Mouse (Mus musculus) cerebellum, adult 11-12 months (tissue): ENCODE measurements around the gene Tsg101.
A peak's percentile ranks its signal among the peaks of the same experiment; 100 is the strongest.
"Not testable (repeated sequence)": the region's sequence is repeated elsewhere in the genome, so short reads cannot be mapped to it uniquely, and the experiment has no call there.

Source experiments
- DNase-seq: peaks from one replicate; pipeline ENCODE4 v3.0.0; 2022

Gene Tsg101

DNA sequence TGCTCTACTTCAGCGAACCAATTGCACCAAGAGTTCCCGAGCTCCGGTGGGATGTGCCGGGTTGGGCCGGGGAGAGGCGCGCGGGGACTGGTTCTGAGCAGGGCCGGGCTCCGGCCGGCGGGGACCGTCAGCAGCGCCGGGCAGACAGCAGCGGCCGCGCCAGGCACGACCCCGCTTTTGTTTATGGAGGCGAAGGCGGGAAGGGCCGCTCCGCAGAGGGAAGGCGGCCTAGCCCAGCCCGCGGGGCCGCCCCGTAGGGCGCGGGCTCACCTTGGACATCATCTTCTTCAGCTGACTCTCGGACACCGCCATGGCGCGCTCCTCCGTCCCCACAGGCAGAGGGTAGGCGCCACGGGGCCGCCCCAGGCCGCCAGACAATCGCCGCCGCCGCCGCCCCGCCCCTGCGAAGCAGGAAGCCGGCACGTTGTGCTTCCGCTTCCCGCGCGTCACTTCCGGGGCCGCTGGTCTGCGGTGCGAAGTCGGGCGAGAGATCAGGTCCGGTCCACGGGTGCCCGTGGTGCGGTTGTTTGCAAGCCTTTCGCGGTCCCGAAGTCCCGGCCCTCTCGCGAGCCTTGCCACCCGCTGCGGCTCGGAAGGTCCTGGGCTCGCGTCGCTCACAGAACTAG, at the start of gene Tsg101:
Gene Tsg101 (minus strand): TSS at position 419 of the 626 bp plus-strand sequence.
- DNase-seq: peak; percentile 88

GRCm38 (mm10) chr7:46964070-46964469, 44.3 kb upstream of the Tsg101 start:
- DNase-seq: no peak

DNA sequence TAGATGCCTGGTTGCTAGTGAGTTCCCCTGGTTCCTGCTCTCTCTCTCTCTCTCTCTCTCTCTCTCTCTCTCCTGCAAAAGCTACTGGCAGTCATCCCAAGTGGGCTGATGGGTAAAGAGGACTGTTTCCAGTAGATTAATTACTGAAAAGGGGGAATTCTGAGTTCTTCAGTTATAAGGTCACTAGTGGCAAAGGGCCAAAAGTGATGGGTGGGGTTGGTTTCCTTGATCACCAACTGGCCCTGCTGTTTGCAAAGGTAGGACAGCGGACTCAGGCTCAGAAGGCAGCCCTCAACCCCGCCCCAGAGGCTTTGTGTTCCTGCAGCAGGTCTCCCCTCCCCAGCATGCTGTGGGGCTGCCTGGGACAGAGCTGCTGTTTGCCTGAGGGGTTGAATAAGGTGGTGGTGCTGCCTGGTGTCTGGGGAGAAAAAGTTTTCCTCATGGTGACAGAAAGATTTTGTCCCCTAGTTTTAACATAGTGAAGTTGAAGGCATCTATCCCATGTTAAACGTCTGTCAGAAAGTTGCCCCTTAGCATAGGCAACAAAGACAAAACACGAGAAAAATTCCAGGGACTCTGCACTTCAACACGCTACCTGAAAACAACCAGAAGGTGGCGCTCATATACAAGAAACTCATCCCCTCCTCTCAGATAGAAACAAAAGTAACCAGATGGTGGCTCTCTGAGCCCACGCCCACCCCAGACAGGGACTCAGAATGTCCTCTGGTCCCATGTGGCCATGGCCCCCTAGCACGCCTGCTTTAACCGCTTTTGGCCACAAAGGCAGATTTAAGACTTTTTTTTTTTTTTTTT, 43.2 kb upstream of the Tsg101 start:
- DNase-seq: peak; percentile 59

- DNase-seq: no peak
Measured at GRCm38 (mm10) chr7:46962132-46962531, 42.4 kb upstream of the Tsg101 start.

GRCm38 (mm10) chr7:46960991-46961390, 41.2 kb upstream of the Tsg101 start:
- no peak for DNase-seq

- DNase-seq: peak; percentile 31
Measured at GRCm38 (mm10) chr7:46958853-46959252, 39.1 kb upstream of the Tsg101 start.

- peak; percentile 95 for DNase-seq
Measured at GRCm38 (mm10) chr7:46957831-46958691, 38.3 kb upstream of the Tsg101 start, which contains the start of gene Uevld. TSS of gene Uevld (minus strand) at chr7:46958527.

DNA sequence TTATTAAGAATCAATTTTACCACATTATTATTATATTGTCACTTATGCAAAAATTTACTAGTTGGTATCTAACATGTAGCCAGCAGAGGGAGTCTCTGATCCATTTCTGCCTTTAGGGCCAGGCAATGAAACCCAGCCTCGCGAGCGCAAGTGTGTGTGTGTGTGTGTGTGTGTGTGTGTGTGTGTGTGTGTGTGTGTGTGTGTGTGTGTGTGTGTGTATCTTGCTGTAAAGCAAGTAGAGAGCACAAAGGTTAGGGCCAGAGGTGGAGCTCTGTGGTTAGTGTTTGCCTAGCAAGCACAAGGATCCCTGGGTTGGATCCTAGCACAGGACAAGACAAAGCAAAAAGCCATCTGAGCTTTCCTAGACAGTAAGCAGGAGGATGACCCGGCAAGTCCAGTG, 16.1 kb upstream of the Tsg101 start:
- no peak for DNase-seq

GRCm38 (mm10) chr7:46934788-46935187, 15.0 kb upstream of the Tsg101 start:
- DNase-seq: no peak

GRCm38 (mm10) chr7:46931370-46931769, 11.6 kb upstream of the Tsg101 start:
- no peak for DNase-seq

- no peak for DNase-seq
Measured at GRCm38 (mm10) chr7:46928291-46928690, 8.5 kb upstream of the Tsg101 start.

GRCm38 (mm10) chr7:46922075-46922474, 2.3 kb upstream of the Tsg101 start:
- DNase-seq: no peak

DNA sequence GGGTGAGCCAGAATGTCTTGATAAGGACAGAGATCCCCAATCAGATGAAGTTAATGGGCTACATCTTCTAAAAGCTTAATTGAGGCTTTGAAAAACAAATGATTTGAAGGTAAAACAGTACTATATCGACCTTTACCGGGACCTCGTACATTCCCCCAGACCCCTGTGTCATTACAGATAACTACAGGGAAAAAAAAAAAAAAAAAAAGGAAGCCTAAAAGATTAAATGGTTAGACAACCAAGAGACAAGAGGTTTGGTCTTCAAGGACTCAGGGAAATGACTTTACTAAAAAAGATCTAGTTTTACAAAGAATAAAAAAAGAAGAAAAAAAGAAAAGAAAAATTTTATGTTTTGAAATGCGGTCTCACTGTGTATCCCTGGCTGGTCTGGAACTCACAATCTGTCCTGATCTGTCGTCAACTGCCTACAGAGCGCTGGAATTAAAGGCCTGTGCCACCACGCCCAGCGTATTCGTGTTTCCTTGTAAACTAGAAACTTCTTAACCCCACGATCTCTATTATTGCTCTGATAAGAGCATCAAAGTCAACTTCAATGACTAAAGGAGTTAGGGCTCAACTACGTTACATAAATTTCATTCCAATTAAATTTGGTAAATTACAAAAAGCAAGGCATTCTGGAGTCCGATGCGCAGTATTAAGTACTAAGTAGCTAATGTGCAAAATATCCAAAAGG, 944 bp downstream of the Tsg101 start:
- DNase-seq: no peak

DNA sequence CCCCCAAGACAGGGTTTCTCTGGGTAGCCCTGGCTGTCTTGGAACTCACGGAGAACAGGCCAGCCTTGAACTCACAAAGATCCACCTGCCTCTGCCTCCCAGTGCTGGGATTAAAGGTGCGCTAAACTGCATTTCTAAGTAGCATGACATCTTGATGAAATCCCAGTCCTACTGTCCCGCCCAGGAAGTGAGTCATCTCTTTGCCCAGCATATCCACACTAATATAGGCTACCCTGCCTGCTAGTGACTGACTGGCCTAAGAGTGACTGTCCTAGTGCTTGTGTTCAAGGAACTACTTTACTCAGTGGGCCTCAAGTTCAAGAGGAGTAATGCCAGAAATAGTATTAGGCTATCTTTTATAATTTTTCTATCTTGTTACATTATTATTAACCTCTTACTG, 3.4 kb downstream of the Tsg101 start:
- DNase-seq: no peak

- DNase-seq: no peak
Measured at GRCm38 (mm10) chr7:46911250-46911649, 8.5 kb downstream of the Tsg101 start.

DNA sequence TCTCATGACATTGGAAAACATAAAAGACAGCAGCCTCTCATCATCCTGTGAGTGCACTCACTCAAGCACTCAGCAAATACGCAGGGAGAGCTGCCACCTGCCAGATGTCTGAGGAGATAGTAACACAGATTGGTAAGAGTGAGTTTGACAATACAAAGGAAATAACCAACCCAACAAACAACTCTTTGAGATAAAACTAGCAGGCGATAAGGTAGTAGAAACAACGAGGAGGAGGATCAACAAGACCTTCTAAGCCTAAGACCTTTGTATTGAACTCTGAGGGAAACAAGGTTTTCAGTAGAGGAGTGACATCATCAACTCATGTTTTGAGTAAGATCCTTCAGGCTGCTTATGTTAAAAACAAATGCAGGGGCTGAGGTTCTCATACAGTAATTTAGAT, 20.4 kb downstream of the Tsg101 start:
- no peak for DNase-seq

- no peak for DNase-seq
Measured at GRCm38 (mm10) chr7:46895511-46895910, 24.3 kb downstream of the Tsg101 start.

DNA sequence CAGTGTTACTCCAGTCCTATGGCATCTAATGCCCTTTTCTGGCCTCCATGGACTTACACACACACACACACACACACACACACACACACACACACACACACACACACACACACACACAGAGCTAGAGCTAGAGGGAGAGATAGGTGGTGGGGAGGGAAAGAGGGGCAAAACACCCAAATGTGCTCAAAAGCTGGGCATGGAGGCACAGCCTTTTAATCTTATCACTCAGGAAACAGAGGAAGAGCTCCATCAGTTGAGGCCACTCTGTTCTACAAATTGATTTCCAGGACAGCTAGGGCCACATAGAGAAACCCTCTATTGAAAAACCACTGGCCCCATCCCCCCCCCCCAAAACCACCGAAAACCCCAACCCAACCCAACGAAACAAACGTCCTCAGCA, 36.5 kb downstream of the Tsg101 start:
- DNase-seq: no peak

DNA sequence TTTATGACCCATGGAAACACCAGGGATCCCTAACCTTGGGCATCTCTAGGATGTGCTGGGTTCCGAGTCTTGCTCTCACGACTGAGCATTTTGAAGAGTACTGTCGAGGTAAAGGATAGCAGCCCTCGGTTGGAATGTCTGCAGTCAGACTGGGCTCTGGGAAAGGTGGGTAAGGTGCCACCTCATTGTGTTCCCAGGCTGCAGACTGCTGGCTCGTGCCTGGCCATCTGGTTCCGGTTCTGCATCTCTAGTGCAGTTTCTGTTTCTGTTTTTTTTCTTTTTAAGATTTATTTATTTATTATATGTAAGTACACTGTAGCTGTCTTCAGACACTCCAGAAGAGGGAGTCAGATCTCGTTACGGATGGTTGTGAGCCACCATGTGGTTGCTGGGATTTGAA, 37.8 kb downstream of the Tsg101 start:
- DNase-seq: not testable (repeated sequence)

DNA sequence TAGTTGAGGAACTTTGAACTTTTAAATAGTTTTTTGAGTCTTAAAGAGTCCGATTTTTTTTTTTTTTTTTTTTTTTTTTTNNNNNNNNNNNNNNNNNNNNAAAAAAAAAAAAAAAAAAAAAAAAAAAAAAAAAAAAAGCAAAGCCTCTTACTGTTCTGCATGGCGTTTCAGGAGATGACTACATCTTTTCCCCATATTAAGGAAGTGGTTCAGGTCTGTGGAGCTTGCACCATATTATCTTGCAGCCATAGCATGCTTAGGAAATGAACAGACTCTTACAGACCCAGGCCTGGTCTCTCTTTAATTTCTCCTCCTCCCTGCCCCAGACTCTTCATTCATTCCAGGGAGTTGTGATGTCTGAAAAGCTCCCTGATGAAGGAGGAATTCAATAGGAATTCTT, 38.8 kb downstream of the Tsg101 start:
- DNase-seq: no peak

- DNase-seq: no peak
Measured at GRCm38 (mm10) chr7:46879851-46880250, 39.9 kb downstream of the Tsg101 start.

GRCm38 (mm10) chr7:46877255-46877654, 42.5 kb downstream of the Tsg101 start:
- no peak for DNase-seq

GRCm38 (mm10) chr7:46876841-46877240, 42.9 kb downstream of the Tsg101 start:
- DNase-seq: no peak
